Mouse (Mus musculus) left cerebral cortex, adult 9 months (tissue): Measurements from ENCODE around the gene Hdgfl2.

Experiments
- DNase-seq, 2 experiments: peaks; one replicate each; pipeline ENCODE4 v3.0.0; 2022; ENCODE audit warnings: low spot score in 2 of 2

Gene Hdgfl2

GRCm38 (mm10) chr17:56078880-56079795, at the start of gene Hdgfl2:
Gene Hdgfl2 (plus strand): TSS chr17:56079634.
- DNase-seq: peak; percentile 100

GRCm38 (mm10) chr17:56030238-56030870, 49.1 kb upstream of the Hdgfl2 start:
- no peak for DNase-seq

DNA sequence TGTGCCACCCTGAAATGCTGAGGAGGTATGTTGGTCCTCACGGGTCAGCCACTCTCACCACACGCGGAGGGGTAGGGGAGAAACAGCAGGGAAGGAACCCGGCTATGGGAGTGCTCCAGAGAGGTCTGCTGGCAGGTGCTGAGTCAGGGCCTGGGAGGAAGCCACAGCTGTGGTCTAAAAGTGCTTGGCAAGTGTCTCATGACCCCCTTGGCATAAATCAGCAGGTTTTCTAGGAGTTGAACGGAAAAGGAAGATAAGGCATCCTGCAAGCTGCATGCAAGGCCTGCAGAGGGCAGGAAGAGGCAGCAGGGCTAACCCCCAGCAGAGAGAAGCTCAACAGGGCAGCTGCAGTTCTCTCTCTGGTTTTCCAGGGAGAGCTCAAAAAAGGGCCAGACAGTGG, 48.5 kb upstream of the Hdgfl2 start:
- no peak for DNase-seq

DNA sequence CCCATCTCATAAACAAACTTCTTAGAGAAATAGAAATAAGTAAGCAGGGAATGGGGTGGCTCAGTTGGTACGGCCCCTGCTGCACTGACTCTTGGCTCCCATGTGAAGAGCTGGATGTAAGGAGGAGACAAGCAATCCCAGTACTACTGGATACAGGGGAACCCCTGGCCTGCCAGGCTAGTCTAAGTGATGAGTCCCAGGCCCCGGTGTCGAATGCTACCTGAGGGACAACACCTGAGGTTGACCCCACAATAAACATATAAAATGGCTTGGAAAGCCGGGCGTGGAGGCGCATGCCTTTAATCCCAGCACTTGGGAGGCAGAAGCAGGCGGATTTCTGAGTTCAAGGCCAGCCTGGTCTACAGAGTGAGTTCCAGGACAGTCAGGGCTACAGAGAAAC, 48.0 kb upstream of the Hdgfl2 start:
- no peak for DNase-seq

DNA sequence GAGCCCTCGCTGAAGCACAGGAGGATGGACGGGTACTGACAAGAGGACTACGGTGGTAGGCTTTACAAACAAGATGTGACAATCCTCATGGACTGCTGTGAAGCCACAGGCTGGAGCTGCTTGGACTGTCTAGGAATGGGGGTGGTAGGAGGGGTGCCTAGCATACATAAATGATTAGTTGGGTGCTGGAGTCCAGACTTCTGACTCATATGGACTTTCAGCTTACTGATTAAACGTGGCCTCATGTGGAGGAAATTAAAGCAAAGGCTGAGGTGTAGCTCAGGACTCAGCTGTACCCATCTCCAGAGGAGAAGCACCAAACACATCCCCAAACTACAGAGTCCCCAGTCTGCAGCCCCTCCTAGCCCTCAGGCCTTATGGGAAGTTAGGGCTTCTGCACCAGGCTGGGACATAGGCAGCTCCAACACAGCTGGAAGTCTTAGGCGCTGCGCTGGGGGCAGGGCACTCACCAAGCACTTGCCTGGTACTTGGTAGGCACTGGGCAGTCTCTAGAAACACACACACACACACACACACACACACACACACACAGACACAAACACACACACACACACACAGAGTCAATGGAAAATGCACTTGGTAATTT, 47.2 kb upstream of the Hdgfl2 start:
- DNase-seq: no peak

DNA sequence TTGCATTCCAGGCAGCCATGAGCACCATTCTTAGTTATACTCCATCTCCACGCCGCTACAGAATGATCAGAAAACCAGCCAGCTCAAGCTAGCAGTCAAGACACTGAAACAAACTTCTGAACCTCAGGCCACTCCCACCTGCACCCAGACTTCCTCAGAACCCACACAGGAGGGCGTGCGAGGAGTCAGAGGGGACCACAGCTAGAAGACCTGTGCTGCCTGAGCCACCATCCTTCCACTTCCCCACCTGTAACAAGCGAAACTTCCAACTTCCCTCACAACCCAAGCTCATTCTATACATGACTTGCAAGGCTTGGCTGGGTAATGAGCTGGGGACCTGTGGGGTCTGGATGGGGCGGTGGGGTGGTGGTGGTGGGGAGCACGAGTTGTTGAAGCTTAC, 46.6 kb upstream of the Hdgfl2 start:
- no peak for DNase-seq

DNA sequence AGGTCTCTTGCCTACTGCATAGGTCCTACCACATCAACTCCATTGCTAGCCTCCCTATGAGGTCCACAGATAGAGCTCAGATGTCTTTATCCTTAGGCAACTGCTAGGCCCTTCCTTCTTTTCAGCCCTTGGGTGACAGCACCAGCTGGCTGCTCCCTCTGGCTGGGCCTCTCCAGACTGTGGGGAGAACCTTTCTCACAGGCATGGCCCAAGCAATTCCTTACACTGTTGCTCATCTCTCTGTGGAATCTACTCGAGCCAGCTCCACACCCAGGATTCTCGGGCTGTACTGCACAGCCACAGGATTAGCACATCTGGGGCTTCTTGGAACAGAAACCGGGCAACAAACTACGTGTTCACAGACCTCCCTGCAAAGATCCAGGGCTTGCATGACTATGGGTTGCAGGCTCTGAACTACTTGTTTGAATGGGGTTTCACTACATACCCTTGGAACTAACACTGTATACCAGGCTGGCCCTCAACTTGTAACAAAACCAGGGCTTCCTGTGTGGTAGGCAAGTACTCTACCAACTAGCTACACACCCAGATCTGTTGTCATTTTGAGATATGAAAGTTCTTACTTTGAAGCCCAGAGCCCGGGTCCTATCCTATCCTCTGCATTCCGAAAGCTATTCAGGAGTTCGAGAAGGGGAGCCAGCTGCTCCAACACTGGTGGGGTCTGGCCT, 45.3 kb upstream of the Hdgfl2 start:
- DNase-seq: no peak

DNA sequence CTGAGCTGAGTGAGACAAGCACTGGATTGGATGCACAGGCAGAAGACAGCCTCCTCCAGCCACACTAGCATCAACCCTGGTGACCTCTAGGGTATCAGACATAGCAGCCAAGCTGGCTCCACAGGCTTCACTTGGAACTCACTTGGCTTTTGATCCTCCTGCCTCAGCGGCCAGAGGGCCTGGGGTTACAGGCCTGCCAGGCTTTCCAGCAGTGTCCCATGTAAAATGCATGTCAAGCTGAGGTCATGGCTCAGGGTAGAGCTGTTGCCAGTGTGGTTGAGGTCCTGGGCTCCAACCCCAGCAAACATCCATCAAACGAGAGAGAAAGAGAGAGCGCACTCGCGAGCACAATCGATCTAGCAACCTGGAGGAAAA, 44.7 kb upstream of the Hdgfl2 start:
- no peak for DNase-seq

DNA sequence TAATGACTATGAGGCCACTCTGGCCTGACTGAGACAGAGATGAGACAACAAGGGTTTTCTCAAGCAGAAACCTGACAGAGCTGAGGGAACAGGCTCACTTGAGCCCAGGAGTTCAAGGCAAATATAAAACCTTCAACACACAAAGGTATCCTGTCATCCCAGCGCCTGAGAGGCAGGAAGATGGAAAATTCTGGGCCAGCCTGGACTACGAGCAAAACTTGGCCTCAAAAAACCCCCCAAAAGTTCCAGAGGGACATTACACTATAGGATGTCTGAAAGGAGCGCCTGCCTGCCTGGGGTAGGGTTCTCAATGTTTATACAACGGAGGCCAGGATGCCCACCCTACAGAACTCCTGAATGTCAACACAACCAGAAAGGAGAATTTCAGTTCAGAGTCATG, 44.2 kb upstream of the Hdgfl2 start:
- DNase-seq: no peak

- peak; percentile 97 to 99 for DNase-seq
These were observed 43.1 kb upstream of the Hdgfl2 start, which contains the start of gene Sh3gl1 for GRCm38 (mm10) chr17:56036176-56036900. Gene Sh3gl1 (minus strand): TSS chr17:56036635.

DNA sequence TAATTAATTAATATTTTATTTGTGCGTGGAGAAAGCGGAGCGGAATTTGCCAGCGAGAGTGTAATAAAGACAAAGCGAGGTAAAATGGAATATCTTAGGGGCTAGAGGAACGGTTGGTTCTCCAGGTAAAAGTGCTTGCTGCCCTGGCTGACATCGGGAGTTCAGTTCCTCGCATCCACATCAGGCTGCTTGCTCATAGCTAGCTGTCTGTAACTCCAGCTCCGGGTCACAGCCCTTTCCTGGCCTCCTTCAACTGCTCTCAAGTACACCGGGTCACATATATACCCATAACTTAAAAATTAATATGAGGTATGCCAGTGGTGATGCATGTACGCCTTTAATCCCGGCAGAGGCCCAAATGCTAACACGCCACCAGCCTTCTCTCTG, 42.5 kb upstream of the Hdgfl2 start:
- DNase-seq: no peak

- DNase-seq: no peak
These were observed 40.7 kb upstream of the Hdgfl2 start for GRCm38 (mm10) chr17:56038583-56039261.

DNA sequence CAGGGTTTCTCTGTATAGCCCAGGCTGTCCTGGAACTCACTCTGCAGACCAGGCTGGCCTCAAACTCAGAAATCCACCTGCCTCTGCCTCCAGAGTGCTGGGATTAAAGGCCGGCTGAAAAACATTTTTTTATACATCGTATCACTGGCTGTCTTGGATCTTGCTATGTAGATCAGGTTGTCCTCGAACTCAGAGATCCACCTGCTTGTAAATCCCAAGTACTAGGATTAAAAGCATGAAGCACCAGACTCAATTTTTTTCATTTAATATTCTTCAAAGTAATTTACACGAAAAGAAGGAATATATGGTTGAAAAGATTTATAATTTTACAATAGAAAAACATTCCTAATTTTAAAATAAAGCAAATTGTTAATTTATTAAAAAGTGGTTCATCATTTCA, 40.1 kb upstream of the Hdgfl2 start:
- DNase-seq: no peak

DNA sequence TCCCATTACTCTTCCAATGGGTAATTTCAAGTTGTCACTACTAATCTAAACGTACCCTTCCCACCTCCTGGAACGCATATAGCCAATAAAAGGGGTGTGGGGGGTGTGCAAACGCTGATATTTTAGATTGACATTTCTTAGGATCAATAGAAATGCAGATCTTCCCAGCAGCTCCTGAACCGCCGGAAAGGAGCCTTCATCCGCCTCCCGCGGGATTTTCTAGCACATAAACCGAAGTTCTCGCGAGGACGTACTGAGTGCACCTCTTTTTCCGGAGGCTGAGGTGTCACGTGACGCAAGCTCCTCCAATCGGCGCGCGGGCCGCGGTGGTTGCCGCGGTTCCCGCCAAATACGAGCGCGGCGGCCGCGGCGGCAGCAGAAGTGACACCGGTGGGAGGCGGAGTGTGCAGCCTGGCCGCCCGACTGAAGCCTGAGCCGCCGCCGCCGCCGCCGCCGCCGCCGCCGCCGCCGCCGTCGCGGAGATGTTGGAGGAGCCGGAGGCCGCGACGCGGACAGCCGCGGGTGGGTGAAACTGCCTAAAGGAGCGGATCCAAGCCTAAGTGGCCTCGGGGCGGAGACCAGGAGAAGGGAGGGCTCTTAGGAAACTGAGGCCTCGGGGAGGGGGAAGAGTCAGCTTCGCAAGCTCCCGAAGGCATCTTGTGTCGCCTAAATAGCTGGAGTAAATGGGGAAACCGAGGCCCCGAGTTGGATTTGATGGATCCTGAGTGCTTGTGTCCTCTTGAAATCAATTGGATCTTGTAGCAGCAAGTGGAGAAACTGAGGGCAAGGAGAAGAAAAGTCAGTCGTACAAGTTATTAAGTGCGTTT, 39.2 kb upstream of the Hdgfl2 start, which contains the start of gene Chaf1a:
Gene Chaf1a (plus strand): TSS at position 410 of the 827 bp plus-strand sequence.
- peak; percentile 97 to 98 for DNase-seq

- DNase-seq: no peak
These were observed 38.6 kb upstream of the Hdgfl2 start for GRCm38 (mm10) chr17:56040857-56041163.

DNA sequence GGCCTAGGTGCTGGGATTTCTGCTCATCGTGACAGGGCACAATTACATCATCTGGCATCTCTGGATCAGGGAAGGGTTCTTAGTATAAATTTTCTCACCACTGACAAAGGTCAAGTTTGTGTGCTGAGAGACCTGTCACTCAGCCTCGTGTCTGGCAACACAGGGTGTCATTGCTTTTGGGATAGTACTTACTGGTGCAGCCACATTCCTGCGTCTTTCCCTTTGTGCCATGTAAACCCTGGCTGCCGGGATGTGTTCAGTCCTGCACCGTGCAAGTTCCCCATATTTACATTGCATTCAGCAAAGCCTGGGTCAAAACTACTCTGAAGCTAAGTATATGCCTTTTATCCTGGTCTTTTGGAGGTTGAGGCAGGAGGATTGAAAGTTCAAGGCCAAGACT, 28.1 kb upstream of the Hdgfl2 start:
- DNase-seq: no peak

DNA sequence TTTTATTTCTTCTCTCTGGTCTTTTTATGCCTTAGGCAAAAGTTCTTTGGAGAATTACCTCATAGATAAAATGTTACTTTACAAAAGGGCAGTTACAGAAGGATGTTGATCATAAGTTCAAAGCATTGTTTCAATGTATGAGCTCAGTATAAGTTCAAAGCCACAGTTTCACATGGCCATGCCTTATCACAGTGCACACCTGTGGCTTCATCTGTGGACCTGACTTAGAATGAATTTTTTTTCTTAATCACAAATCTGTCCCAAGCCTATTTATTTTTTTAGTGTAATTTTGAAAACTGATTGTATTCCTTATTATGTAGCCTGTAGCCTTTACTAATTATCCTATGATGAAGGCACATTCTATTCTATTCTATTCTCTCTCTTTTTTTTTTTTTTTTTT, 24.5 kb upstream of the Hdgfl2 start:
- DNase-seq: no peak

GRCm38 (mm10) chr17:56055945-56056678, 23.3 kb upstream of the Hdgfl2 start:
- no peak for DNase-seq

DNA sequence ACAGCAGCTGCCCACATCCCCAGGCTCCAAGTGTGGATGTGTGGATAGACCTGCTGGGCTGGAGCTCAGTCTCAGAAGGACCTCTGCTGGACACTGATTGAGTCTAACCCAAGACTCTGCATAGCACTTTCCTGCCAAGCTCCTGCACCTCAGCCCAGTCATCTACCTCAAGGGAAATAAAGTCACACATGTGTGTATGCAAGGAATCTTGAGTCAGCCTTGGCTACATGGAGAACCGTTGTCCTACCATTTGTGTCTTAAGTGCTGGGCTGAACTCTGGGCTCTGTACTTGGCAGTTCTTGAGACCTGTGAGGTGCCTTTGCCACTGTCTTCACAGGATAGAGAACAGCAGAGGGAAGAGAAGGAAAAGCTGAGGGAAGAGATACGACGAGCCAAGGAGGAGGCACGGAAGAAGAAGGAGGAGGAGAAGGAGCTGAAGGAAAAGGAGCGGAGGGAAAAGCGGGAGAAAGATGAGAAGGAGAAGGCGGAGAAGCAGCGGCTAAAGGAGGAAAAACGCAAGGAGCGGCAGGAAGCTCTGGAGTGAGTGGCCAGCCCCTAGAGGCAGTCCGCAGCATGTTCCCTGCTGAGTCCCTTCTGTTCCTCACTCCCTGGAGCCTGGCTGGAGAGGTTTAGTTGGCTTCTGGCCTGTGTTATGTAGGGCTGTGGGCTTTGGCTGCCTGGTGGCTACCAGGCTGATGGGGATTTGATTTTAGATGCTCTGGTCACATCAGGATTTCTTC, 21.9 kb upstream of the Hdgfl2 start:
- DNase-seq: no peak
